Mouse (Mus musculus): Measurements from ENCODE around the gene Gng7.

DNA sequence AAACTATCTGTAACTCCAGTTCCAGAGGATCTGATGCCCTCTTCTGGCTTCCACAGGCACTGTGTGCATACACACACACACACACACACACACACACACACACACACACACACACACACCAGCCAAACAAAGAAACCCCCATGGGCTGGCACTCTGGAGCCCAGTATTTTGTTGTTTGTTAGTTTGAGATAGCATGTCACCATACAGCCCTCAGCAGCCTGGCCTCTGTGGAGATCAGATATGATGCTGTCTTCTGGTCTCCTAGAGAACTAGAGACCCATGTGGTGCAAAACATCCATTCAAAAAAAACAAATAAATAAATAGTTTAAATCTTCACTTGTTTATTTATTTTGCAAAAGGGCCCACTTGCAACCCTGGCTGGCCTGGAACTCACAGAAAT, 13.5 kb upstream of the Gng7 start:
- TF ChIP-seq CTCF (conservative IDR thresholded peaks at IDR 0.05; ENCODE audit: insufficient read depth, insufficient read length, low read depth, low read length), result no peak
- TF ChIP-seq POLR2A (IDR thresholded peaks at IDR 0.05; ENCODE audit: low read depth, low read length), result no peak

Measured in kidney, adult 2 months (tissue).